Mouse (Mus musculus) liver, embryonic 16.5 days (tissue): ENCODE data around the gene Tmem167. TPM values are rescaled to one million over a fixed set of nuclear protein-coding genes. Genes with fewer than 3 reads are reported as not detected.

Source experiments
- ATAC-seq: fragments of 200-750 bp; cut with Nextera tagmentation; 2 replicates; pipeline ENCODE4 v1.8.0; 2017; ENCODE audit warnings: low read depth, mild to moderate bottlenecking, moderate number of reproducible peaks, moderate library complexity
- H3K27ac ChIP-seq: fragments of 300-500 bp; sonication (generic); 2 replicates; pipeline ENCODE4 v1.5.1; 2014; ENCODE audit warnings: mild to moderate bottlenecking, low read length
- H3K27me3 ChIP-seq: fragments of 300-500 bp; sonication (generic); 2 replicates; pipeline ENCODE4 v1.6.1; 2014; ENCODE audit warnings: low read depth, low read length, mixed read lengths; ENCODE audit not compliant: control insufficient read depth, insufficient read depth
- H3K36me3 ChIP-seq: fragments of 300-500 bp; sonication (generic); 2 replicates; pipeline ENCODE4 v1.6.1; 2014; ENCODE audit warnings: mild to moderate bottlenecking; ENCODE audit not compliant: control insufficient read depth, insufficient read depth
- H3K4me1 ChIP-seq: fragments of 300-500 bp; sonication (generic); 2 replicates; pipeline ENCODE4 v1.6.1; 2014; ENCODE audit warnings: low read depth, low read length, mixed read lengths; ENCODE audit not compliant: control insufficient read depth
- H3K4me2 ChIP-seq: fragments of 300-500 bp; sonication (generic); 2 replicates; pipeline ENCODE4 v1.6.1; 2014; ENCODE audit warnings: low read depth, low read length, mixed read lengths
- H3K4me3 ChIP-seq: fragments of 300-500 bp; sonication (generic); 2 replicates; pipeline ENCODE4 v1.5.1; 2014; ENCODE audit warnings: low read depth, mild to moderate bottlenecking, low read length
- H3K9ac ChIP-seq: fragments of 300-500 bp; sonication (generic); 2 replicates; pipeline ENCODE4 v1.6.1; 2014; ENCODE audit warnings: low read depth, low read length
- H3K9me3 ChIP-seq: fragments of 300-500 bp; sonication (generic); replicated peaks from 2 replicates; pipeline ENCODE4 v1.6.1; 2016; ENCODE audit warnings: low read length; ENCODE audit not compliant: control insufficient read depth
- WGBS: fragments of 180-500 bp; shearing (Covaris S2); extraction: QIAGEN DNeasy Blood & Tissue Kit; methylation state at CpG from one replicate; pipeline ENCODE4 v1.1.7; 2014; ENCODE audit not compliant: insufficient replicate concordance; 5-methylcytosine and 5-hydroxymethylcytosine counted together
- polyA plus RNA-seq: library from polyadenylated mRNA; unstranded; fragments of >200 nt; fragmentation: Nextera tagmentation; extraction: Ambion mirVana; gene quantifications from 2 replicates; pipeline ENCODE4 v1.2.1, GENCODE M21; 2015

Tmem167 gene
- polyA plus RNA-seq, 1 experiment from 2014 or later, result 16.7 TPM

DNA sequence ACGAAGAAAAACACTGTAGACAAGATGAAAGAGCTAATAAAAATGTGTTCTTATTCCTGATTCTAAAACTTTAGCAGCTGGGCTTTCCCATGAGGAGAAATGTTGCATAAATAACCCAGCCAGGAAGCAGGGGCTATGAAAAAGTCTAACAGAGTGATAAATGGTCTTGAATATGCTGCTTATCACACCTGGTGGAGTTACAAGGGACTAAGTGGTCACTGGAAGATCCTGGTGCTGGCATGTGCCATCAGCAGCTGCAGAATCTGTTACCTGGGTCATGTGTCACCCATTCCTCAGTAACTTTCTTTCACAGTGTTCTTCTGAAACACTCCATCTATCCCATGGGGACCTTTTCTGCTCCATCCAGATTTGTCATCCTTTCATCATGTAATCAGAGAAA is 22.8 kb downstream of the Tmem167 start:
- no peaks in the 10 kb centered on the region for H3K4me1 ChIP-seq
- 60% methylated on average over 1 of the region's 1 CpGs for WGBS
- no peak overlapping the region for H3K4me2 ChIP-seq
- no peaks in the 10 kb centered on the region for H3K36me3 ChIP-seq
- no peak overlapping the region for H3K9ac ChIP-seq
- H3K9me3 ChIP-seq, result no peaks in the 10 kb centered on the region
- no peak overlapping the region for H3K4me3 ChIP-seq
- H3K27ac ChIP-seq, result no peak overlapping the region
- H3K27me3 ChIP-seq, result no peaks in the 10 kb centered on the region
- no peak for ATAC-seq

- WGBS, result 52% methylated on average over 3 of the region's 3 CpGs
- no peak overlapping the region for H3K9ac ChIP-seq
- no peak overlapping the region for H3K27ac ChIP-seq
- H3K4me2 ChIP-seq, result no peak overlapping the region
- H3K9me3 ChIP-seq, result no peaks in the 10 kb centered on the region
- no peaks in the 10 kb centered on the region for H3K4me1 ChIP-seq
- no peaks in the 10 kb centered on the region for H3K27me3 ChIP-seq
- H3K4me3 ChIP-seq, result no peak overlapping the region
- no peaks in the 10 kb centered on the region for H3K36me3 ChIP-seq
- no peak for ATAC-seq
Measured at GRCm38 (mm10) chr13:90136156-90136910, 47.4 kb downstream of the Tmem167 start.

- H3K27me3 ChIP-seq, result no peaks in the 10 kb centered on the region
- no peak overlapping the region for H3K27ac ChIP-seq
- H3K4me2 ChIP-seq, result no peak overlapping the region
- no peak for ATAC-seq
- H3K36me3 ChIP-seq, result no peaks in the 10 kb centered on the region
- 61% methylated on average over 1 of the region's 1 CpGs for WGBS
- no peaks in the 10 kb centered on the region for H3K4me1 ChIP-seq
- no peak overlapping the region for H3K9ac ChIP-seq
- H3K9me3 ChIP-seq, result no peaks in the 10 kb centered on the region
- no peak overlapping the region for H3K4me3 ChIP-seq
Measured at GRCm38 (mm10) chr13:90141681-90142080, 52.8 kb downstream of the Tmem167 start.

DNA sequence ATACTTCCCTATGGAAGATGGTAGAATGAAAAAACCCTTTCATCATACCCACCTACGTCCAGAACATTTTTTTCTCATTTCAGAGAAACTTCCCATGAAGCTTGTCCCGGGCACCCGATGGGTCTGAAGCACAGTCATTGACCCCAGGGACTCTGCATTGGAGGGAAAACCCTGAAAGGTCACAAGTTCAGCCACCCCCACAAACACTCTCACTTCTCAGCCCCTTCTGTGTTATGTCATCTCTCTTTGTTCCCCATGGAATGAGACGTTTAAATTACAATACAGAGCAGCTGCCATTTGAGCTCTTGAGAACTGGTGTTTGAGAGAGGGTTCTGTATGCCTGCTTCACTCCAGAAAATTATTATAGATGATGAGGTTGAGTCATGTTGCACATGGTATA is 54.3 kb downstream of the Tmem167 start:
- Histone ChIP-seq H3K4me1 (no peaks in the 10 kb centered on the region), H3K27ac (no peak overlapping the region), H3K9me3 (no peaks in the 10 kb centered on the region), H3K27me3 (no peaks in the 10 kb centered on the region), H3K36me3 (no peaks in the 10 kb centered on the region), H3K9ac (no peak overlapping the region), H3K4me2 (no peak overlapping the region), H3K4me3 (no peak overlapping the region)
- 36% methylated on average over 4 of the region's 4 CpGs for WGBS
- no peak for ATAC-seq

DNA sequence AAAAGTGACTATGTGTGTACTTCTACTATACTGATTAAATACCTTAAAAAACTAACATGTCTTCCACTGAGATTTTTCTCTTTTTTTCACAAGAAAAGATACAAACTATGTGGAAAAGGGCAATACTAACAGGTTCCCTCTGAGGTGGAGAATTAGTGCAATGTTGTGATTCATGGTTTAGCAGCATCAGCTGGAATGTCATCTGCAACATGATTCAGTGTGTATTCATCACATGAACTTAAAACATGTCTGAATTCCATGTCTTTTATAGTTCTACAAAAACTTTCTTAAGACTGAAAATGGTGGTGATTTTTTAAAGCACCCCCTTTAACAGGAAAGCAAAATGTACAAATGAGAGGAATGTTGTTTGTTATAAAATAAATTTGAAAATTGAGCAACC is 63.0 kb downstream of the Tmem167 start:
- Histone ChIP-seq H3K4me1 (no peaks in the 10 kb centered on the region), H3K27ac (no peak overlapping the region), H3K4me2 (no peak overlapping the region), H3K36me3 (no peaks in the 10 kb centered on the region), H3K4me3 (no peak overlapping the region), H3K9ac (no peak overlapping the region), H3K27me3 (no peaks in the 10 kb centered on the region), H3K9me3 (no peaks in the 10 kb centered on the region)
- ATAC-seq, result no peak

- no peaks in the 10 kb centered on the region for H3K4me1 ChIP-seq
- H3K4me3 ChIP-seq, result no peak overlapping the region
- H3K9ac ChIP-seq, result no peak overlapping the region
- WGBS, result 53% methylated on average over 7 of the region's 7 CpGs
- H3K27ac ChIP-seq, result no peak overlapping the region
- H3K9me3 ChIP-seq, result no peaks in the 10 kb centered on the region
- no peak overlapping the region for H3K4me2 ChIP-seq
- no peak for ATAC-seq
- no peaks in the 10 kb centered on the region for H3K27me3 ChIP-seq
- no peaks in the 10 kb centered on the region for H3K36me3 ChIP-seq
Measured at GRCm38 (mm10) chr13:90152536-90153273, 63.8 kb downstream of the Tmem167 start.

DNA sequence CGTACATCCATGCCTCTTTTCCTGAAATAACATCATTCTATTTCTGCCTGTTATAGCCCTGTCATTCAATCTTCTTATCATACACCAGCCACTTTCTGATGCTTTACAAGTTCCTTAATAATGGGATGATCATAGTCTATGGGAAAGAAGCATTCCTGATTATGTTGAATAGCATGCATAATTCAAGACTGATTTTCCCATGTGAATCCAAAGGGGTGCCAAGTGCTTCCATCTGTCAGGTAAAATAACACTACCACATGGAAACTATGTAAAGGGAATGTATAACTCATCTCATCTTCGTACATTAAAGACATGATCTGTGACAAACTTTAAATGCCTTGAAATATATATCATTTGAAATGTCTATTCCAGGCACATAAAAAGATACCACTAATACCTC is 75.2 kb downstream of the Tmem167 start:
- Histone ChIP-seq H3K9me3 (no peaks in the 10 kb centered on the region), H3K27ac (no peak overlapping the region), H3K27me3 (no peaks in the 10 kb centered on the region), H3K9ac (no peak overlapping the region), H3K4me1 (no peaks in the 10 kb centered on the region), H3K36me3 (no peaks in the 10 kb centered on the region), H3K4me2 (no peak overlapping the region), H3K4me3 (no peak overlapping the region)
- no peak for ATAC-seq
- WGBS, result 52% methylated on average over 2 of the region's 2 CpGs

GRCm38 (mm10) chr13:90167044-90167443 is 78.1 kb downstream of the Tmem167 start:
- 39% methylated on average over 3 of the region's 3 CpGs for WGBS
- Histone ChIP-seq H3K36me3 (no peaks in the 10 kb centered on the region), H3K9ac (no peak overlapping the region), H3K4me3 (no peak overlapping the region), H3K4me2 (no peak overlapping the region), H3K4me1 (no peaks in the 10 kb centered on the region), H3K27me3 (no peaks in the 10 kb centered on the region), H3K27ac (no peak overlapping the region), H3K9me3 (no peaks in the 10 kb centered on the region)
- ATAC-seq, result no peak

DNA sequence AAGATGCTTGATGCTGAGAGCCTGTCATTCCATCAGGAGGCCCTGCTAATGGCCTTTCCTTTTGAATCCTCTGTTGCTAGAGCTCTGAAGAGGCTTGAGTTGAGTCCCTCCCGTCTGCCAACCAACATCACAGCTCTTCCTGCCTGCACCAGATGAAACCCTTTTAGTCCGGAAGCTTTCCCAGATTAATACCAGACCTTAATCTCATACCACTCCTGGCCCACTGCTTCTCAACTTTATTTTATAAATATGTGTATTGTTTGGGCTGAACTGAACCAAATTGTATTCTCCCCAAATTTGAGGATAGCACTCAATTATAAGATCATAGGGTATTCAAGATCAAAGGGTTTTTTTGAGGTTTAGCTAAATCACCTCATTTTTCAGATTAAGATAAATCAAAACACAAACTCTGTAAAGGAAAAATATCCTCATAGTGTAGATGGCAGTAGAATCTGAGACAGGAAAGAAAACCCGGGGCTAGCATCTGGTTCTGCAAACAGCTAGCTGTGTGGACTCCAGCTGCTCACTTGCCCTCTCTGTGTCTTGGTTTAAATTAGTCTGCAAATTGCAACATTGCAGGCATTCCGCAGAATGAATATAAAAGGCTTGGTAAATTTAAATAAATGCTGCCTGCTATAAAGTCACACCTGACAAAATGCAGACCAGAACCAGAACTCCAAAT is 81.3 kb downstream of the Tmem167 start:
- H3K36me3 ChIP-seq, result no peaks in the 10 kb centered on the region
- H3K4me3 ChIP-seq, result no peak overlapping the region
- no peak overlapping the region for H3K9ac ChIP-seq
- H3K9me3 ChIP-seq, result no peaks in the 10 kb centered on the region
- no peaks in the 10 kb centered on the region for H3K27me3 ChIP-seq
- no peak overlapping the region for H3K4me2 ChIP-seq
- no peaks in the 10 kb centered on the region for H3K4me1 ChIP-seq
- no peak overlapping the region for H3K27ac ChIP-seq
- 35% methylated on average over 4 of the region's 4 CpGs for WGBS
- no peak for ATAC-seq
